ENCODE assay signal across 9 mouse cellular contexts in the genomic region with DNA sequence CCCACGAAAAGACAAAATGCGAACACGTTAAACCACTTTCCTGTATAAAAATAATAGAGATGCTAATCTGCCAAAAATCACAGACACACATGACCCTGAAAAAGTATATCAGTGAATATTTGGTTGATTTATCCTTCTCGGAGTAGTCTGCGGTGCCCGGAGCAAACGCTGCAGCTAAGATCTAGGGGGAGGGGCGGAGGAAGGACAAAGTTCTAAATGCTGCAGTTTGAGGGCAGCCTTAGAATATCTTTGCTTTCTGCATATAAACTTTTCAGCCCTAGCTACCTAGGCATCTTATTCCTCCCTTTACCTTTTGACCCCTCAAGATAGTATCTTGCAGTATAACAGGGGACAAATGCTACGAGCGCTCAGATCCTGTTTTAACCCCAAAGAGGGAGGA. TPM values are rescaled to one million over a fixed set of nuclear protein-coding genes. Genes with fewer than 3 reads are reported as not detected.
DNase-seq lines count a peak whose midpoint lies in the region; ATAC-seq and TF ChIP-seq lines count a peak whose summit lies in the region.
"Had no signal": no experiment of that assay in that cellular context is flagged by ENCODE, and none has a peak within 500 bp of the region (broad histone marks: within the 10 kb centered on the region; RNA-seq: fewer than 3 reads in every experiment).

No protein-coding gene starts in this region.

- no peak for TF ChIP-seq POLR2A in thymus, adult 2 months (IDR thresholded peaks at IDR 0.05; ENCODE audit: control insufficient read depth, extremely low read depth, insufficient read depth, low read length, poor library complexity)

- peak; percentile 63 for DNase-seq in embryo, embryonic 11 days
- no peak for DNase-seq in embryo, embryonic 9.5 days (ENCODE audit: extremely low spot score)
- peak; percentile 18 for DNase-seq in thymus, postnatal 14 days
- DNase-seq in thymus, adult 2 months = no peak
- no peak for DNase-seq in left cerebral cortex, postnatal 10 days (ENCODE audit: extremely low spot score in 1 of 2, low spot score in 2 of 2)
- DNase-seq in testis, postnatal 10 days (ENCODE audit: low spot score) = no peak

- H3K36me3 ChIP-seq in thymus, adult 2 months (ENCODE audit: control insufficient read depth, insufficient read depth, low read length) = no peaks in the 10 kb centered on the region
- H3K36me3 ChIP-seq in intestine, embryonic 16.5 days (ENCODE audit: control insufficient read depth, insufficient read depth, low read length) = no peaks in the 10 kb centered on the region
- H3K36me3 ChIP-seq in stomach, embryonic 16.5 days (ENCODE audit: control insufficient read depth, insufficient read depth, low read length) = no peaks in the 10 kb centered on the region

- WGBS in thymus, adult 2 months = 12% methylated on average over 10 of the region's 10 CpGs
- WGBS in intestine, embryonic 16.5 days = 1% methylated on average over 10 of the region's 10 CpGs
- 2% methylated on average over 10 of the region's 10 CpGs for WGBS in stomach, embryonic 16.5 days

- peaks cover 22% of the 10 kb centered on the region for H3K27me3 ChIP-seq in thymus, adult 2 months (ENCODE audit: control insufficient read depth, insufficient read depth, low read length)
- peaks cover 19% of the 10 kb centered on the region for H3K27me3 ChIP-seq in intestine, embryonic 16.5 days (replicated peaks; ENCODE audit: control insufficient read depth, insufficient read depth, low read length)
- peaks cover 66% of the 10 kb centered on the region for H3K27me3 ChIP-seq in stomach, embryonic 16.5 days (ENCODE audit: control insufficient read depth, insufficient read depth, low read length)

- no peak overlapping the region for H3K4me3 ChIP-seq in thymus, adult 2 months (ENCODE audit: control insufficient read depth, insufficient read depth, low read length)
- H3K4me3 ChIP-seq in intestine, embryonic 16.5 days (ENCODE audit: low read length) = peak overlapping the region; percentile 56
- H3K4me3 ChIP-seq in stomach, embryonic 16.5 days (replicated peaks; ENCODE audit: low read length) = peak overlapping the region; percentile 19

- no peaks in the 10 kb centered on the region for H3K9me3 ChIP-seq in intestine, embryonic 16.5 days (ENCODE audit: control insufficient read depth, low read length)
- no peaks in the 10 kb centered on the region for H3K9me3 ChIP-seq in stomach, embryonic 16.5 days (replicated peaks; ENCODE audit: control insufficient read depth, low read length)

- TF ChIP-seq CTCF in thymus, adult 2 months (IDR thresholded peaks at IDR 0.05; ENCODE audit: borderline replicate concordance, control insufficient read depth, extremely low read depth, insufficient read depth, low read length, poor library complexity) = no peak

- no peak overlapping the region for H3K27ac ChIP-seq in thymus, adult 2 months (ENCODE audit: control insufficient read depth, insufficient read depth, low read length)
- peak overlapping the region; percentile 92 for H3K27ac ChIP-seq in intestine, embryonic 16.5 days (ENCODE audit: low read length)
- H3K27ac ChIP-seq in stomach, embryonic 16.5 days (ENCODE audit: low read length) = no peak overlapping the region

- intact Hi-C loops in left cerebral cortex, postnatal 10 days (cut with DNase I) = loop anchor here (5.0 kb wide), 2 partner anchors 451 to 716 kb away; no protein-coding TSS in a partner anchor

- H3K4me2 ChIP-seq in intestine, embryonic 16.5 days (ENCODE audit: low read depth, low read length) = peak overlapping the region; percentile 35; the same call in 1 of the 2 replicates
- H3K4me2 ChIP-seq in stomach, embryonic 16.5 days (ENCODE audit: low read depth, low read length) = no peak overlapping the region

- ATAC-seq in intestine, embryonic 16.5 days = no peak
- ATAC-seq in stomach, embryonic 16.5 days (ENCODE audit: insufficient read depth, low FRiP score) = no peak

- peaks cover 17% of the 10 kb centered on the region for H3K4me1 ChIP-seq in thymus, adult 2 months (replicated peaks; ENCODE audit: control insufficient read depth, insufficient read depth, low read length)
- peaks cover 11% of the 10 kb centered on the region; the same call in 1 of the 2 replicates for H3K4me1 ChIP-seq in intestine, embryonic 16.5 days (ENCODE audit: control insufficient read depth, insufficient read depth, low read length)
- peaks cover 14% of the 10 kb centered on the region for H3K4me1 ChIP-seq in stomach, embryonic 16.5 days (ENCODE audit: control insufficient read depth, insufficient read depth, low read length)

- peak overlapping the region; percentile 73 for H3K9ac ChIP-seq in intestine, embryonic 16.5 days (ENCODE audit: low read depth, low read length)
- no peak overlapping the region for H3K9ac ChIP-seq in stomach, embryonic 16.5 days (ENCODE audit: low read length)

RNA-seq across cellular contexts. Expression of gene Nrn1, which starts 1.4 kb away (rescaled TPM):
- 1.1 and 1.9 TPM in 2 replicates for polyA plus RNA-seq in thymus, adult 2 months (2012; rRNA removed)
- polyA plus RNA-seq in intestine, embryonic 16.5 days (2015; fragmentation: Nextera tagmentation; extraction: Ambion mirVana) = 75.3 and 96.3 TPM in 2 replicates
- polyA plus RNA-seq in stomach, embryonic 16.5 days (2015; fragmentation: Nextera tagmentation; extraction: Ambion mirVana) = 9.0 and 10.4 TPM in 2 replicates
- 100 to 1,000 TPM in 1 of 2 experiments, 10 to 100 TPM in 1; 90.4 to 112 TPM for total RNA-seq in left cerebral cortex, postnatal 10 days (2021)
- total RNA-seq: neutrophil, adult 5-6 weeks had no signal

Comparison
In these comparisons a context has a peak if more than half of its experiments do, and no peak if none do; other contexts are left out.
1. DNase-seq: peak in embryo, embryonic 11 days (single experiment) and thymus, postnatal 14 days (single experiment); none in embryo, embryonic 9.5 days (single experiment), thymus, adult 2 months (single experiment), left cerebral cortex, postnatal 10 days (0 of 2) and testis, postnatal 10 days (single experiment).